Mouse (Mus musculus) erythroblast, embryonic 14.5 days (primary cell): ENCODE results near the gene Gm21992. TPM values are rescaled to one million over a fixed set of nuclear protein-coding genes. Genes with fewer than 3 reads are reported as not detected.
"Not testable (repeated sequence)": the region's sequence is repeated elsewhere in the genome, so short reads cannot be mapped to it uniquely, and the experiment has no call there.

Source experiments
- H3K27me3 ChIP-seq: 2 replicates; pipeline ENCODE4 v1.6.1; 2012; ENCODE audit warnings: inconsistent platforms; ENCODE audit not compliant: control insufficient read depth
- H3K36me3 ChIP-seq: 2 replicates; pipeline ENCODE4 v1.6.1; 2012; ENCODE audit warnings: mild to moderate bottlenecking, inconsistent platforms; ENCODE audit not compliant: control insufficient read depth
- H3K4me1 ChIP-seq: 2 replicates; pipeline ENCODE4 v1.6.1; 2012; ENCODE audit warnings: inconsistent platforms; ENCODE audit not compliant: control insufficient read depth
- H3K4me3 ChIP-seq: replicated peaks from 2 replicates; pipeline ENCODE3; 2012; ENCODE audit warnings: moderate library complexity, mild to moderate bottlenecking, inconsistent platforms
- H3K9me3 ChIP-seq: 2 replicates; pipeline ENCODE4 v1.6.1; 2012; ENCODE audit warnings: low read length, inconsistent platforms, mixed read lengths; ENCODE audit not compliant: control insufficient read depth
- GATA1 ChIP-seq: IDR thresholded peaks from 2 replicates; pipeline ENCODE4 v1.6.1; 2012; ENCODE audit warnings: low read length, inconsistent platforms, mixed read lengths
- TAL1 ChIP-seq: IDR thresholded peaks from 3 replicates; pipeline ENCODE4 v1.6.1; 2012; ENCODE audit warnings: low read length, inconsistent platforms, mixed read lengths
- polyA plus RNA-seq: library from polyadenylated mRNA; stranded (reverse); fragments of >175 nt; gene quantifications from 2 replicates; pipeline ENCODE4 v1.2.3, GENCODE M21; 2012

The Gm21992 gene
- polyA plus RNA-seq, 1 experiment: 0.19 TPM

DNA sequence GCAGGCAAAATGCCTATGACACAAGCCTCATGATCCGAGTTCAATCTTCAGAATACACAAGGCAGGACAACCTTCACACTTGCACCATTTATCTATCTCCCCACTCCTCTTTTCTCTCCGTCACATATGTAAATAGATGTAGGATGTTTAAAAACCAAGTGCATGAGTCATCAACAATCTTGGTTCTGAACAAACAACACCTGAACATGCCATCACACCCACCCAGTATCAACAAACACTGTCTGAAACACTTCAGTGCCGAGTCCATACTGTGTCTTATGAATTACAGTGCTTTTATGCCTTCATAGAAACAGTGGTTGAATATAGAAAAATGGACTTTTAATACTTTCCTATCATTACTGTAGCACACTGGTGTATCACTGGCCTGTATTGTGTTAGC, 38.6 kb downstream of the Gm21992 start:
- H3K9me3 ChIP-seq: no peaks in the 10 kb centered on the region
- no peaks in the 10 kb centered on the region; the same call in 1 of the 2 replicates for H3K4me1 ChIP-seq
- H3K4me3 ChIP-seq: no peak overlapping the region
- H3K36me3 ChIP-seq: peaks cover 99% of the 10 kb centered on the region
- TF ChIP-seq GATA1 (no peak), TAL1 (no peak)
- H3K27me3 ChIP-seq: no peaks in the 10 kb centered on the region

DNA sequence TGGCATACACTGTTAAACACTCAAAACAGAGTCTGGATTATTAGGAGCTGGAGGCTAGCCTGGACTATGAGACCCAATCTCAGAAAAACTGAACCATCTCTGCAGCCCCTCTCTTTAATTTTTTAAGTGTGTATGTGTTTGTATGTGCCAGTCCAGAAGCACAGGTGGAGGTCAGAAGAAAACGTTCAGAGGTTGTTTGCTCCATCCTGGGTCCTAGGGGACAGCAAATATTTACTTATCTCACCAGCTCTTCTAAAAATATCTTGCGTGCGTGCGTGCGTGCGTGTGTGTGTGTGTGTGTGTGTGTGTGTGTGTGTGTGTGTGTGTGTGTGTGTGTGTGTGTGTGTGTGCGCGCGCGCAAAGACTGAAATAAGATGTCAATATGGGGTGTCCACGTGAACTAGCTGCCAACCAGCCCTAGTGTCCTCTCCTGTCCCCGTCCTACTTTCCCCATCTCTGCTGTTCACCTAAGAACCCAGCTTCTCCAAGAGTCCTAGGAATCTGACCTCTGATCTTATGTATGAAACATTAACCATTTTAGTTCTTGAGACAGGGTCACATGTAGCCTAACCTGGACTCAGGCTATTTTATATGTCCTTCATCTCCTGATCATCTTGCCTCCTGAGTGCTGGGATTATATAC, 43.8 kb downstream of the Gm21992 start:
- H3K27me3 ChIP-seq: no peaks in the 10 kb centered on the region
- H3K9me3 ChIP-seq: no peaks in the 10 kb centered on the region
- H3K36me3 ChIP-seq: peaks cover 98% of the 10 kb centered on the region
- H3K4me1 ChIP-seq: no peaks in the 10 kb centered on the region; the same call in 1 of the 2 replicates
- TF ChIP-seq GATA1: no peak
- TF ChIP-seq TAL1: no peak
- H3K4me3 ChIP-seq: no peak overlapping the region

DNA sequence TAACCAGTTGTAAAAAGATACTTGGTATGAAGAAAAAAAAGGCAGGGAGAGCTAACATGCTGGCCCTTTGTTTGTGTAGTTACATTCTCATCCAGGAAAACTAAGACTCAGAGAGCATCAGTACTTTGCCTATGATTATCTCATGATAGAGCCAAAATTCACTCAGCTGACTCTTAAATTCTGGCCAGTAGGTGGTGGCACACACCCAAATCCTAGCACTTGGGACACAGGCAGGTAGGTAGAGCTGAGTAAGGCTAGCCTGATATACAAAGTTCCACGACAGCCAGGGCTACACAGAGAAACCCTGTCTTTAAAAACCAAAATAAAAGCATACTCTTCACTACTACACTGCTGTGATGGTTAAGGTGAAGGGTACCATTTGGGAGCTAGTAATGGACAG, 48.5 kb downstream of the Gm21992 start:
- no peak overlapping the region for H3K4me3 ChIP-seq
- peaks cover 9% of the 10 kb centered on the region for H3K4me1 ChIP-seq
- TF ChIP-seq GATA1 (no peak), TAL1 (no peak)
- no peaks in the 10 kb centered on the region for H3K9me3 ChIP-seq
- H3K27me3 ChIP-seq: no peaks in the 10 kb centered on the region
- H3K36me3 ChIP-seq: peaks cover 90% of the 10 kb centered on the region

DNA sequence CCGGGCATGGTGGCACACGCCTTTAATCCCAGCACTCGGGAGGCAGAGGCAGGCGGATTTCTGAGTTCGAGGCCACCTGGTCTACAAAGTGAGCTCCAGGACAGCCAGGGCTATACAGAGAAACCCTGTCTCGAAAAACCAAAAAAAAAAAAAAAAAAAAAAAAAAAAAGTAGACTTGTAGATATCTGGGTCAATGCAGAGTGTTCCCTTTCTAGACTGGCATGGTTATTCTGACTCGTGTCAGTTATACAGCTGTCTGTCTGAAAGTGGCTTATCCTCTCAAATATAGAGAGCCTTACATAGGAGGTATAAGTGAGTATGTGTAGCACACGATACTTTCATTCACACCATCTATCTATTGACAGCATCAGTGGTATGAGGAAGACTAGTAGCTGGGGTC, 50.9 kb downstream of the Gm21992 start:
- H3K4me1 ChIP-seq: peaks cover 28% of the 10 kb centered on the region
- not testable (repeated sequence) for H3K27me3 ChIP-seq, H3K4me3 ChIP-seq, H3K9me3 ChIP-seq
- peaks cover 74% of the 10 kb centered on the region for H3K36me3 ChIP-seq

DNA sequence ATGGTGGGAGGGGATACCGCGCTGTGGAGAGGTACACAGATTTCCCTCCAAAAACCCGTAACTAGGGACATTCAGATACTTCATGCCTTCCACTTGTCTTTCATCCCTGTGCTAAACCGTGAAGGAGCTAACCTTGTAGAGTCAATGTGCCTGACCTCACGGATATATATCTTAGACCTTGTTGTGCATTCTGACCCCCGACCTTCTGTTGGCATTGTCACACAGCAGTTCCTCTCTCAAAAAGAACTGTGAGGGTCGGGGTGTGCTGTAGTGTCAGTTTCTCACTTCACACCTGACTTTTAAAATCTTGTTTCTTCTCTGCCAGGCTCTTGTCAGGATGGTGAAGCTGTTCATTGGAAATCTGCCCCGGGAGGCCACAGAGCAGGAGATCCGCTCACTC, 54.5 kb downstream of the Gm21992 start:
- H3K4me1 ChIP-seq: peaks cover 28% of the 10 kb centered on the region
- no peaks in the 10 kb centered on the region for H3K9me3 ChIP-seq
- peak overlapping the region; percentile 82 for H3K4me3 ChIP-seq
- H3K36me3 ChIP-seq: peaks cover 38% of the 10 kb centered on the region
- TF ChIP-seq TAL1 (no peak), GATA1 (no peak)
- no peaks in the 10 kb centered on the region for H3K27me3 ChIP-seq

DNA sequence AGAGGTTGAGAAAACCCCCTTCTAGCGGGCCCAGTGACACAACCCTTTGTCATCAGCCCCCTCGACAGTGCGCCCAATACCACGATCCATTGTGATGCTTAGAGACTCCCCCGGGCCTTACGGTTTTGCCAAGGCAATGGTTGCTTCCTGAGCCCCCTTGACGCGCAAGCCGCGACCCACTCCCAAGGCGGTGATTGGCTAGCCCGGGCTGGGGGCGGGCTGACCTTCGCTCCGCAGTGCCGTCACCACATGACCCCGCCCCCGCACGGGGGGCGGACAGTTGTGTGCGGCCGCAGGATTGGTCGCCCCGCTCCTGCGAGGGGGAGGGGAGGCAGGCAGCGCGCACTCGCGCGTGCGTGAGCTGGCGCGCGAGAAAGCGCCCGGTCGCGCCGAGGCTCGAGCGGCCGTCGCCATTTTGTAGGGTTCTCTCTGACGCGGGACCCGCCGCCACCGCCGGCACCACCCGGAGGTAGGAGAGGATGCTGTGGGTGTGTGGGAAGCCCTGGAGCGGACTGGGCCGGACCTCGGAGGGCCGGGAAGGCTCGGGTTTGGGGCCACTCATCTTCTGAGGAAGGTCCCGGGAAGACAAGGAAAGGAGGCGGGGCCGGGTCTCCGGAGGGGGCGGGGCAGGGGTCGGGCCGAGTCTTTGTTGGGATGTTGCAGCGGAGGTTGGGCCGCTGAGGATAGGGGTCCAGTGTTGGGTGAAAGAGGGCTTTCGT, 55.1 kb downstream of the Gm21992 start, which contains the start of gene Rbm4b:
Gene Rbm4b, plus strand, starts transcription at position 305 of the 719 bp plus-strand sequence.
- Histone ChIP-seq H3K9me3 (no peaks in the 10 kb centered on the region), H3K36me3 (peaks cover 32% of the 10 kb centered on the region), H3K4me3 (peak within 1 kb of the TSS; percentile 82), H3K27me3 (no peaks in the 10 kb centered on the region), H3K4me1 (peaks cover 28% of the 10 kb centered on the region)
- no peak for TF ChIP-seq TAL1
- no peak for TF ChIP-seq GATA1

DNA sequence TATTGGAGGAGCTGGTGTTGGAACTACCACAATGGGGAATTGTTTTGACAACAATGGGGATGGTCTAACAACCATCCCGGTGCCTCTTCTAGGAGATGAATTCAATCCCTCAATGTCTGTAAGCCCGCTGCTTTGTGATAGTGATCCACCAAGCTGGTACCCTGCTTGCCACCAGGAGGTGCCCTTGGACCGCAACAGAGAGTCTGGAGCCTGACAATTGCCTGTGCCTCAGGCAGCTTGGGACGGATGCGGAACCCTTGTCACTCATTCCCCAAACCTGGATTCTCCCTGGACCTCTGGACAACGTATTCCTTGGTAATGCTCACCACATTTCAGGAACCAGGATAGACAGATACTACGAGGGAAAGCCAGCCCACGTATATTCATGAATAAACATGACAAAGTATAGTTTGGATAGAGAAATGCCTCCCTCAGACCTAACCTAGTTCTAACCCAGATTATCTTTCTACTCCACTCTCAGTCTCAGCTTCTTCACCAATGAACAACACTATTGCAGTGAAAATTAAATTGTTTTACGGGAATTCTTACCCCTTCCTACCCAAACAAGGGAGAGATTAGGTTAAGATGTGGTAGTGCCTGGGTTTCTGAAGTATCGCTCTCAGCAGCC, 55.7 kb downstream of the Gm21992 start:
- Histone ChIP-seq H3K4me3 (peak overlapping the region; percentile 82), H3K9me3 (no peaks in the 10 kb centered on the region), H3K4me1 (peaks cover 28% of the 10 kb centered on the region), H3K36me3 (peaks cover 25% of the 10 kb centered on the region), H3K27me3 (no peaks in the 10 kb centered on the region)
- no peak for TF ChIP-seq TAL1
- TF ChIP-seq GATA1: no peak

DNA sequence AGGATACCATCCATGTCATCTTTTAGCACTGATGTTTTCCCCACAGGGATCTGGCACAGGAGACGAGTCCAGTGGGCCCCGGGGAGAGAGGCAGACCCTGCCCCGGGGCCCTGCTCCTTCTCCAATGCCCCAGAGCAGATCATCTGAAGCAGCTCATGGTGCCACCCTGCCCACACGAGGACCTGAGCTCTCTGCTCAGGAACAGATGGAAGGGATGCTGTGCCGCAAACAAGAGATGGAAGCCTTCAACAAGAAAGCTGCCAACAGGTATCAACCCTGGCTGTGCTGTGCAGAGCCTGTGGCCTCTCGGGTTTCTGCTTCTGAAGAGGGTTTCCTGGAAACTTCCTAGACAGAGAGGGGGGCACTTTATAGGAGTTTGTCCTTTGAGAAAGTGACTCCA, 61.4 kb downstream of the Gm21992 start:
- H3K4me3 ChIP-seq: no peak overlapping the region
- no peaks in the 10 kb centered on the region for H3K4me1 ChIP-seq
- TF ChIP-seq TAL1: no peak
- TF ChIP-seq GATA1: no peak
- H3K9me3 ChIP-seq: no peaks in the 10 kb centered on the region
- no peaks in the 10 kb centered on the region for H3K36me3 ChIP-seq
- H3K27me3 ChIP-seq: no peaks in the 10 kb centered on the region

DNA sequence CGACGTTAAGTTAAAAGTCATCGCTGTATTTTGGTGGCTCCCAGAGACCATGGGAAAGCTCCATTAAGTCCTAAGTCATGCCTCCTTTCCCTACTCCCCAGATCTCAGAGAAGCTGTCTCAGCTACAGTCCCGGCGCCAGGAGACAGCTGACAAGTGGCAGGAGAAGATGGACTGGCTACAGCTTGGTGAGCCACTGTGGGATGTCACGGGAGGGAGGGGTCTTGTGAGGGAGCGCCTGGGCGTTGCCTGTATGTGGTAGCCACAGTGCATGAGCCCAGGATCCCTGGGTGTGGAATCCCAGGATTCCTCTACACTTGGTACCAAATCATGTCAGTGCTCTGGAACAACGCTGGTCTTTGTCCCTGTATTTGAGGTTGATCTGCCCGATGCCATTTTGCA, 62.9 kb downstream of the Gm21992 start:
- no peaks in the 10 kb centered on the region for H3K36me3 ChIP-seq
- H3K9me3 ChIP-seq: no peaks in the 10 kb centered on the region
- H3K4me3 ChIP-seq: no peak overlapping the region
- TF ChIP-seq GATA1 (no peak), TAL1 (no peak)
- no peaks in the 10 kb centered on the region for H3K27me3 ChIP-seq
- no peaks in the 10 kb centered on the region for H3K4me1 ChIP-seq
